Mouse (Mus musculus) WW6 (cell line): ENCODE results near the gene Klc3.
A peak's percentile ranks its signal among the peaks of the same experiment; 100 is the strongest.

ENCODE experiments used
- DNase-seq: peaks from one replicate; pipeline ENCODE4 v3.0.0-alpha.2; 2013; ENCODE audit warnings: low read depth, low spot score

The Klc3 gene

DNA sequence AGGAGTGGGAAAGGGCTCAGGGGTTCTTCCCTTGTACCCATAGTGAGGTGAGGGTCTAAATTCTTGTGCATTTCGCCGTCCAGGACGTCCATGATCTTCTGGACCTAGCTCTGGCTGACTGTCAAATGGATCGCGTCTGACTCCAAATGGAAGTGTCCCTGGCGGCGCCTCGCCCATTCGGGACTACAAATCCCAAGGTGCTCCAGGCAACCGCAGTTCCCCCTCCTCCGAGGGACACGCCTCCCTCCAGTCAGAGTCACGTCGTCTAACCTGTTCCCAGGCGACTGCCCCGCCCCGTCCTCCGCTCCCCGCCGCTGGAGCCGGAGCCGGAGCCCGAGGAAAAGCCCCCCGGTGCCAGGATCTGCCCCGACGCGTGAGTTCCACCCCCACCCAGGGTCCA, 43.0 kb downstream of the Klc3 start:
- DNase-seq = peak; percentile 75

GRCm38 (mm10) chr7:19359892-19360641, 43.8 kb downstream of the Klc3 start:
- peak; percentile 76 for DNase-seq

DNA sequence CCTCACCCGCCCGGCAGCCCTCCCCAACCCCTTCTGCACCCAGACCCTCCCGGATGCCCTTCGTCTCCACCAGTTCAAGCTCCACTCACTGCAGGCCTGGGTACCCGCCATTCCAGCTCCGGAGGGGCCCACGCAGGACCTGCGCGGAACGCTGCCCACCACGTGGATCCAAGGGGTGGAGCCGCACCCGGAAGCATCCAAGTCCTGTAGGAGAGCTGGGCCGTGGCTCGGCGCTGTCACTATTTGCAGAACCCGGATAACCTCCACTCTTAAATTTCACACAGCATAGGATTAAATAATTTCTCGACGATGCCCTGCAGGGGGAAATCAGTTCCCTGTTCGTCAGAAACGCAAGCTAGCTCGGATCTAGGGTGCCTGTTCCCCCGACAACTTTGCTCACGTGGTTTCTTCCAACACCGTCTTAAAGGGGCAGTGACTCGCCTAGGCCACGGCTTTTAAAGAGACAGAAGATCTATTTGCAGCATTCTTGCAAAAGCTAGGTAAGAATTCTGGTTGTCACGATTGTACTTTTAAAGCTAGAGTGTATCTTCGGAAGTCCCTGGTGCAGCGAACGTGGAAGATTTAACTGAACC, 44.5 kb downstream of the Klc3 start, which contains the start of the genes Cd3eap and Ppp1r13l:
Gene Cd3eap (minus strand): TSS at position 185 of the 593 bp plus-strand sequence.
Gene Ppp1r13l (plus strand): TSS at position 451 of the 593 bp plus-strand sequence.
- peak; percentile 70 for DNase-seq

- DNase-seq = no peak
These were observed 45.3 kb downstream of the Klc3 start for GRCm38 (mm10) chr7:19358634-19359033.

DNA sequence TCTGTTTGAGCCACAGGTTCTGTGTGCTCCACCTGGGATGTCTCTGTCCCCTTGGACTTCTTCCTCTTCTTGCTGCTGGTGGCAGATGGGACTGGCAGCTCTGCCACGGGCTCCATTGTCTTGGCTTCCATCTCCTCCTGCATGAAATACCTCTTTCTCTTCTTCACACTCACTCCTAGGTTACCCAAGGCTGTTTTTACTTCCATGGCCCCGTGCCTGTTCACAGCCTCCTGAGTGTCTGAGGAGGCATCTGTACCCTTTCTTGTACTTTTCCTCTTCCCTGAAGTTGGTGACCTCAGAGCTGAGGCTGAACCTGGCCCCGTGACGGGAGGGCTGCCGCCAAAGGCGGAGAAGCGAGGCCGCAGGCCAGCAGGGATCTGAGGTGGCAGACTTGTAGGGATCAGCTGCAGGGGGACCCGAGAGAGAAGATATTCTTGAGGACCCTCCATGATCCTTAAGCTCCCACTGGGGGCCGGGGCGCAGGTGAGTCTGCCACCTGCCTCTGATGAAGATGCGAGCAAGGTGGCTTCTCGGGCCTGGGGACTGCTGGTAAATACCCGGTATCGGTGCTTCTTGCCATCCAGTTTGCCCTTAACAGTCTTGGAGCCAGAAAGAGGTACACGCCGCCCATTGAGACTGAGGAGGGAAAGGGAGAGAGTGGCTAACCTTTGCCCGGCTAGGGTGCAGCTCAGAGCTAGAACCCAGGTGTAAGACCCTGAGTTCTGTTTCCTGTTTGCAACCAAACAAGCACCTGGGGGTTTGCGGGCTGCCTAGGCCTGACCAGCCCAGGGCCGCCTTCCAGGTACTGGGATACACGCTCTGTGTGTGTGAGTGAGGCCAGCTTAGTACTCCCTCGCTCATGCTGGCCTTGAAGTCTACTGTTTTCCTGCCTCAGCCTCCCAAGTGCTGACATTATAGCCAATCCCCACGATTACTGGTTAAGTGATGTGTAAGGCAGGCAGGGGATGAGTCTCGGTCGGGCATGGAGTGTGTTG, 46.2 kb downstream of the Klc3 start:
- no peak for DNase-seq

- DNase-seq = no peak
These were observed 47.6 kb downstream of the Klc3 start for GRCm38 (mm10) chr7:19356311-19356710.

GRCm38 (mm10) chr7:19354991-19355390, 48.9 kb downstream of the Klc3 start:
- DNase-seq = no peak

- DNase-seq = no peak
These were observed 53.7 kb downstream of the Klc3 start for GRCm38 (mm10) chr7:19350221-19350620.

- DNase-seq = no peak
These were observed 54.6 kb downstream of the Klc3 start for GRCm38 (mm10) chr7:19349188-19349915.

- DNase-seq = peak; percentile 98
These were observed 58.9 kb downstream of the Klc3 start for GRCm38 (mm10) chr7:19344938-19345471.
